Mouse (Mus musculus) midbrain, embryonic 15.5 days (tissue): ENCODE measurements around the gene Olfr370. TPM values are rescaled to one million over a fixed set of nuclear protein-coding genes. Genes with fewer than 3 reads are reported as not detected.
"Not testable (repeated sequence)": the region's sequence is repeated elsewhere in the genome, so short reads cannot be mapped to it uniquely, and the experiment has no call there.

ENCODE experiments used
- ATAC-seq: fragments of 200-750 bp; cut with Nextera tagmentation; replicated peaks from 2 replicates; pipeline ENCODE4 v1.8.0; 2017; ENCODE audit warnings: moderate TSS enrichment
- H3K27ac ChIP-seq: fragments of 300-500 bp; sonication (generic); 2 replicates; pipeline ENCODE4 v1.5.1; 2015; ENCODE audit warnings: mild to moderate bottlenecking, inconsistent platforms
- H3K27me3 ChIP-seq: fragments of 300-500 bp; sonication (generic); replicated peaks from 2 replicates; pipeline ENCODE4 v1.6.1; 2015; ENCODE audit warnings: inconsistent platforms
- H3K36me3 ChIP-seq: fragments of 300-500 bp; sonication (generic); replicated peaks from 2 replicates; pipeline ENCODE4 v1.6.1; 2015; ENCODE audit warnings: inconsistent platforms
- H3K4me1 ChIP-seq: fragments of 300-500 bp; sonication (generic); 2 replicates; pipeline ENCODE4 v1.6.1; 2015; ENCODE audit warnings: inconsistent platforms
- H3K4me2 ChIP-seq: fragments of 300-500 bp; sonication (generic); 2 replicates; pipeline ENCODE4 v1.6.1; 2015; ENCODE audit warnings: inconsistent platforms, mild to moderate bottlenecking, moderate library complexity
- H3K4me3 ChIP-seq: fragments of 300-500 bp; sonication (generic); 2 replicates; pipeline ENCODE4 v1.5.1; 2015; ENCODE audit warnings: mild to moderate bottlenecking, inconsistent platforms
- H3K9ac ChIP-seq: fragments of 300-500 bp; sonication (generic); 2 replicates; pipeline ENCODE4 v1.6.1; 2015; ENCODE audit warnings: mild to moderate bottlenecking, inconsistent platforms
- H3K9me3 ChIP-seq: fragments of 300-500 bp; sonication (generic); 2 replicates; pipeline ENCODE4 v1.6.1; 2016; ENCODE audit warnings: inconsistent platforms
- WGBS: fragments of 180-500 bp; shearing (Covaris S2); methylation state at CpG from one replicate; pipeline ENCODE4 v1.1.7; 2015; ENCODE audit warnings: mixed read lengths; 5-methylcytosine and 5-hydroxymethylcytosine counted together
- polyA plus RNA-seq: library from polyadenylated mRNA; unstranded; fragments of >200 nt; fragmentation: Nextera tagmentation; extraction: Ambion mirVana; gene quantifications from 2 replicates; pipeline ENCODE4 v1.2.1, GENCODE M21; 2015

Olfr370 gene
- polyA plus RNA-seq, result not detected in 2 replicates

GRCm38 (mm10) chr8:83535736-83536135 lies at the start of gene Olfr370:
Olfr370 (plus strand) TSS chr8:83535780.
- H3K9ac ChIP-seq, result no peak within 1 kb of the TSS
- H3K4me1 ChIP-seq, result no peaks in the 10 kb centered on the region
- H3K4me2 ChIP-seq, result no peak within 1 kb of the TSS
- no peaks in the 10 kb centered on the region for H3K27me3 ChIP-seq
- H3K36me3 ChIP-seq, result no peaks in the 10 kb centered on the region
- no peak within 1 kb of the TSS for H3K4me3 ChIP-seq
- H3K9me3 ChIP-seq, result no peaks in the 10 kb centered on the region
- no peak within 1 kb of the TSS for H3K27ac ChIP-seq
- no peak for ATAC-seq
- 87% methylated on average over 3 of the region's 3 CpGs for WGBS

- no peak for ATAC-seq
- H3K27ac ChIP-seq, result no peak overlapping the region
- H3K4me2 ChIP-seq, result no peak overlapping the region
- H3K27me3 ChIP-seq, result no peaks in the 10 kb centered on the region
- H3K4me3 ChIP-seq, result no peak overlapping the region
- 81% methylated on average over 3 of the region's 3 CpGs for WGBS
- no peak overlapping the region for H3K9ac ChIP-seq
- no peaks in the 10 kb centered on the region for H3K36me3 ChIP-seq
- H3K4me1 ChIP-seq, result no peaks in the 10 kb centered on the region
- H3K9me3 ChIP-seq, result no peaks in the 10 kb centered on the region
Observed at GRCm38 (mm10) chr8:83511696-83512095, 23.9 kb upstream of the Olfr370 start.

GRCm38 (mm10) chr8:83520432-83520831 lies 15.1 kb upstream of the Olfr370 start:
- H3K4me1 ChIP-seq, result no peaks in the 10 kb centered on the region
- no peaks in the 10 kb centered on the region for H3K27me3 ChIP-seq
- 82% methylated on average over 3 of the region's 3 CpGs for WGBS
- H3K4me2 ChIP-seq, result no peak overlapping the region
- H3K9ac ChIP-seq, result no peak overlapping the region
- H3K9me3 ChIP-seq, result no peaks in the 10 kb centered on the region
- H3K27ac ChIP-seq, result no peak overlapping the region
- H3K4me3 ChIP-seq, result no peak overlapping the region
- H3K36me3 ChIP-seq, result no peaks in the 10 kb centered on the region
- no peak for ATAC-seq

- not testable (repeated sequence) for H3K27me3 ChIP-seq, H3K9ac ChIP-seq, H3K9me3 ChIP-seq, H3K4me3 ChIP-seq, H3K4me2 ChIP-seq, ATAC-seq, H3K36me3 ChIP-seq, H3K4me1 ChIP-seq, H3K27ac ChIP-seq
- 75% methylated on average over 3 of the region's 3 CpGs for WGBS
Observed at GRCm38 (mm10) chr8:83520907-83521306, 14.7 kb upstream of the Olfr370 start.

GRCm38 (mm10) chr8:83521310-83521709 lies 14.3 kb upstream of the Olfr370 start:
- H3K4me1 ChIP-seq, result no peaks in the 10 kb centered on the region
- no peak overlapping the region for H3K4me2 ChIP-seq
- no peaks in the 10 kb centered on the region for H3K9me3 ChIP-seq
- no peak overlapping the region for H3K9ac ChIP-seq
- H3K27ac ChIP-seq, result no peak overlapping the region
- 34% methylated on average over 1 of the region's 1 CpGs for WGBS
- no peak for ATAC-seq
- H3K36me3 ChIP-seq, result no peaks in the 10 kb centered on the region
- no peak overlapping the region for H3K4me3 ChIP-seq
- no peaks in the 10 kb centered on the region for H3K27me3 ChIP-seq

GRCm38 (mm10) chr8:83534802-83535201 lies 778 bp upstream of the Olfr370 start:
- H3K4me1 ChIP-seq, result no peaks in the 10 kb centered on the region
- no peak for ATAC-seq
- H3K36me3 ChIP-seq, result no peaks in the 10 kb centered on the region
- H3K4me2 ChIP-seq, result no peak overlapping the region
- H3K27ac ChIP-seq, result no peak overlapping the region
- 84% methylated on average over 2 of the region's 2 CpGs for WGBS
- no peaks in the 10 kb centered on the region for H3K9me3 ChIP-seq
- H3K27me3 ChIP-seq, result no peaks in the 10 kb centered on the region
- H3K4me3 ChIP-seq, result no peak overlapping the region
- H3K9ac ChIP-seq, result no peak overlapping the region

GRCm38 (mm10) chr8:83562669-83563068 lies 27.1 kb downstream of the Olfr370 start:
- Histone ChIP-seq H3K27ac (no peak overlapping the region), H3K4me1 (peaks cover 6% of the 10 kb centered on the region), H3K27me3 (no peaks in the 10 kb centered on the region), H3K9me3 (no peaks in the 10 kb centered on the region), H3K4me3 (no peak overlapping the region), H3K4me2 (no peak overlapping the region), H3K36me3 (no peaks in the 10 kb centered on the region), H3K9ac (no peak overlapping the region)
- 87% methylated on average over 3 of the region's 3 CpGs for WGBS
- no peak for ATAC-seq

- Histone ChIP-seq H3K9me3 (no peaks in the 10 kb centered on the region), H3K4me2 (no peak overlapping the region), H3K4me1 (peaks cover 12% of the 10 kb centered on the region), H3K27me3 (no peaks in the 10 kb centered on the region), H3K36me3 (no peaks in the 10 kb centered on the region), H3K9ac (no peak overlapping the region), H3K4me3 (no peak overlapping the region), H3K27ac (no peak overlapping the region)
- 74% methylated on average over 4 of the region's 4 CpGs for WGBS
- ATAC-seq, result no peak
Observed at GRCm38 (mm10) chr8:83563246-83563645, 27.7 kb downstream of the Olfr370 start.

GRCm38 (mm10) chr8:83565731-83566375 lies 30.3 kb downstream of the Olfr370 start:
- WGBS, result 77% methylated on average over 9 of the region's 9 CpGs
- no peak overlapping the region for H3K9ac ChIP-seq
- no peaks in the 10 kb centered on the region for H3K9me3 ChIP-seq
- H3K4me3 ChIP-seq, result no peak overlapping the region
- H3K36me3 ChIP-seq, result peaks cover 5% of the 10 kb centered on the region; the same call in 1 of the 2 replicates
- no peaks in the 10 kb centered on the region for H3K27me3 ChIP-seq
- no peak overlapping the region for H3K4me2 ChIP-seq
- peaks cover 21% of the 10 kb centered on the region for H3K4me1 ChIP-seq
- peak; percentile 25 for ATAC-seq
- no peak overlapping the region for H3K27ac ChIP-seq

GRCm38 (mm10) chr8:83566469-83567395 lies 31.2 kb downstream of the Olfr370 start, which contains the start of gene Ndufb7:
Ndufb7 (plus strand) TSS chr8:83566671.
- Histone ChIP-seq H3K9ac (peak within 1 kb of the TSS; percentile 75), H3K27ac (peak within 1 kb of the TSS; percentile 84), H3K9me3 (no peaks in the 10 kb centered on the region), H3K4me2 (peak within 1 kb of the TSS; percentile 84), H3K27me3 (no peaks in the 10 kb centered on the region), H3K36me3 (peaks cover 12% of the 10 kb centered on the region), H3K4me3 (peak within 1 kb of the TSS; percentile 83), H3K4me1 (peaks cover 21% of the 10 kb centered on the region)
- ATAC-seq, result peak; percentile 90
- WGBS, result 1% methylated on average over 48 of the region's 48 CpGs

- WGBS, result 58% methylated on average over 3 of the region's 3 CpGs
- H3K9me3 ChIP-seq, result no peaks in the 10 kb centered on the region
- H3K4me1 ChIP-seq, result peaks cover 21% of the 10 kb centered on the region
- peak overlapping the region; percentile 83 for H3K4me3 ChIP-seq
- H3K9ac ChIP-seq, result peak overlapping the region; percentile 75; the same call in 1 of the 2 replicates
- H3K27ac ChIP-seq, result no peak overlapping the region
- H3K36me3 ChIP-seq, result peaks cover 18% of the 10 kb centered on the region
- H3K27me3 ChIP-seq, result no peaks in the 10 kb centered on the region
- peak overlapping the region; percentile 84 for H3K4me2 ChIP-seq
- no peak for ATAC-seq
Observed at GRCm38 (mm10) chr8:83567668-83568067, 32.1 kb downstream of the Olfr370 start.

- Histone ChIP-seq H3K4me1 (peaks cover 21% of the 10 kb centered on the region), H3K27me3 (no peaks in the 10 kb centered on the region), H3K9me3 (no peaks in the 10 kb centered on the region), H3K36me3 (peaks cover 19% of the 10 kb centered on the region), H3K4me3 (0 out of 2 replicates have a peak overlapping the region, but pooled peaks have one; percentile 83), H3K27ac (no peak overlapping the region), H3K9ac (no peak overlapping the region), H3K4me2 (peak overlapping the region; percentile 84; the same call in 1 of the 2 replicates)
- no peak for ATAC-seq
- WGBS, result 71% methylated on average over 5 of the region's 5 CpGs
Observed at GRCm38 (mm10) chr8:83568128-83568527, 32.5 kb downstream of the Olfr370 start.
